Mouse (Mus musculus): Measurements from ENCODE around the gene Ppil4. TPM values are rescaled to one million over a fixed set of nuclear protein-coding genes. Genes with fewer than 3 reads are reported as not detected.
A peak's percentile ranks its signal among the peaks of the same experiment; 100 is the strongest.

Gene Ppil4
- polyA plus RNA-seq, 1 experiment from 2014 or later = 25.0 TPM

DNA sequence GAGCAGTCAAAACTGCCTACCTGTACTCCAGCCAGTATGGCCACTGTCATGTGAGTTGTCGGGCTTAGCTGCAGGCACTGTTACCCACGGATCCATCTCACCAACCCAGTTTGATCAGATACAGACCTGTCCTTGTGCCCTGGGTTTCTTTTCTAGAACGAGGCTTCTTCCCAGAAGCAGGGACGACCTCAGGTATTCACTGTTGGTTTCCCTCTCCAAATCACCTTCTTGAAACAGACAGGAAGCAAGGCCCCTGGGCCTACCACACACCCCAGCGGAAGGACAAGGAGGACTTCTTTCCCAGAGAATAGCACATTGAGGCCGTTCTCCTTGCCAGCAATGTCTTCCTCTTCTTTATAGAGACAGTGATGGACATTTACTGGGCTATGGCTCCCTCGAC is 67.8 kb downstream of the Ppil4 start:
- ChIA-PET CTCF (no interaction called here), POLR2A (no interaction called here)
- TF ChIP-seq CTCF (IDR thresholded peaks at IDR 0.05) = no peak
- ATAC-seq (no peak), DNase-seq (ENCODE audit: low read depth, low spot score) (no peak)
- in situ Hi-C loops (cut with MboI; ENCODE audit: low pct_unique_long_range_greater_than_20kb) = no loop called here
- peaks cover 3% of the 10 kb centered on the region for H3K27me3 ChIP-seq

- POLR2A ChIA-PET = no interaction called here
- TF ChIP-seq CTCF (IDR thresholded peaks at IDR 0.05) = no peak
- in situ Hi-C loops (cut with MboI; ENCODE audit: low pct_unique_long_range_greater_than_20kb) = no loop called here
- CTCF ChIA-PET = no interaction called here
- H3K27me3 ChIP-seq = peaks cover 3% of the 10 kb centered on the region
- ATAC-seq (no peak), DNase-seq (ENCODE audit: low read depth, low spot score) (no peak)
Observed at GRCm38 (mm10) chr10:7861259-7861936, 68.7 kb downstream of the Ppil4 start.

- ChIA-PET POLR2A (no interaction called here), CTCF (no interaction called here)
- H3K27me3 ChIP-seq = peaks cover 3% of the 10 kb centered on the region
- in situ Hi-C loops (cut with MboI; ENCODE audit: low pct_unique_long_range_greater_than_20kb) = no loop called here
- DNase-seq (ENCODE audit: low read depth, low spot score) = no peak
- ATAC-seq = no peak
- no peak for TF ChIP-seq CTCF (IDR thresholded peaks at IDR 0.05)
Observed at GRCm38 (mm10) chr10:7861937-7862657, 69.4 kb downstream of the Ppil4 start.

- in situ Hi-C loops (cut with MboI; ENCODE audit: low pct_unique_long_range_greater_than_20kb) = no loop called here
- ChIA-PET POLR2A (no interaction called here), CTCF (no interaction called here)
- TF ChIP-seq CTCF (IDR thresholded peaks at IDR 0.05) = no peak
- H3K27me3 ChIP-seq = peaks cover 10% of the 10 kb centered on the region
- no peak for ATAC-seq
- no peak for DNase-seq (ENCODE audit: low read depth, low spot score)
Observed at GRCm38 (mm10) chr10:7863411-7863810, 70.7 kb downstream of the Ppil4 start.

DNA sequence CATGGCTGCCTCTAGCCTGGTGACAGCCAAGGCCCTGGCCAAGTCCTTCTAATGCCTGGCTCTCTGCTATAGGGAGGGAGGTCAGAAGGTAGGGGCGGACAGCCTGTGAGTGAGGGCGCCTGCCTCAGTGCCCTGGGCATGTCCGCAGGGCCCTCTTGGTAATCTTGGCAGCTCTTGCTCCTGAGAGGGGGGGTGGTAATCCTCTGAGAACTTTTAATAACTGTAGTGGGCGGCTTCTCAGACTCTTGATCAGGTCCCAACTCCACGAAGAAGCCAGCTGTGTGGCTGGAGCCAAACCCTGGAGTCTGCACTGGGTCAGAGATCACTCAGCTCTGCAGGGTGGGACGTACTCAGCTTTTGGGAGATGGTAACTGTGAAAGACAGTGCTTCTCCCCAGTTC is 71.5 kb downstream of the Ppil4 start:
- TF ChIP-seq CTCF (IDR thresholded peaks at IDR 0.05) = no peak
- no peak for DNase-seq (ENCODE audit: low read depth, low spot score)

DNA sequence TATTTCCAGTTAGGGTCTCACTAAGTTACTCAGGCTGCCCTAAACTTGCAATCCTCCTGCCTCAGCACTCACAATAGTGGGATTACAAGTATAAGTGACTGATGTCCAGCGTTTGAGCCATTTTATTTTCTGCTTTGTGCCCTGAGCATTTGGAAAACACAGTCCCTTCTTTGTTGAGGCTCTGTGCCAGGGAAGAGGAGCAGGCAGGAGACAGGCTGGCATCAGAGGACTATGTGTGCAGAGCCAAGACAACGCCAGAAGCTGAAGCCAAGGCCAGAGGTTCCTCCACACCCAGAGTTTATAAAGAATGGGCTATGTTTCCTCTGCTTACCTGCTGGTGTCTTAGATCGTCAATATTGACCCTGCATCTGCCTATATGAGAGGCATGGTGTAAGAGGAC is 72.1 kb downstream of the Ppil4 start:
- TF ChIP-seq CTCF (IDR thresholded peaks at IDR 0.05) = no peak
- ChIA-PET CTCF (no interaction called here), POLR2A (no interaction called here)
- peaks cover 7% of the 10 kb centered on the region for H3K27me3 ChIP-seq
- DNase-seq (ENCODE audit: low read depth, low spot score) (no peak), ATAC-seq (no peak)
- in situ Hi-C loops (cut with MboI; ENCODE audit: low pct_unique_long_range_greater_than_20kb) = no loop called here

More for the DNA sequence above, 71.5 kb downstream of the Ppil4 start:
- no peak for ATAC-seq
- in situ Hi-C loops (cut with MboI; ENCODE audit: low pct_unique_long_range_greater_than_20kb) = no loop called here
- H3K27me3 ChIP-seq = peaks cover 7% of the 10 kb centered on the region
- ChIA-PET CTCF (no interaction called here), POLR2A (no interaction called here)

DNA sequence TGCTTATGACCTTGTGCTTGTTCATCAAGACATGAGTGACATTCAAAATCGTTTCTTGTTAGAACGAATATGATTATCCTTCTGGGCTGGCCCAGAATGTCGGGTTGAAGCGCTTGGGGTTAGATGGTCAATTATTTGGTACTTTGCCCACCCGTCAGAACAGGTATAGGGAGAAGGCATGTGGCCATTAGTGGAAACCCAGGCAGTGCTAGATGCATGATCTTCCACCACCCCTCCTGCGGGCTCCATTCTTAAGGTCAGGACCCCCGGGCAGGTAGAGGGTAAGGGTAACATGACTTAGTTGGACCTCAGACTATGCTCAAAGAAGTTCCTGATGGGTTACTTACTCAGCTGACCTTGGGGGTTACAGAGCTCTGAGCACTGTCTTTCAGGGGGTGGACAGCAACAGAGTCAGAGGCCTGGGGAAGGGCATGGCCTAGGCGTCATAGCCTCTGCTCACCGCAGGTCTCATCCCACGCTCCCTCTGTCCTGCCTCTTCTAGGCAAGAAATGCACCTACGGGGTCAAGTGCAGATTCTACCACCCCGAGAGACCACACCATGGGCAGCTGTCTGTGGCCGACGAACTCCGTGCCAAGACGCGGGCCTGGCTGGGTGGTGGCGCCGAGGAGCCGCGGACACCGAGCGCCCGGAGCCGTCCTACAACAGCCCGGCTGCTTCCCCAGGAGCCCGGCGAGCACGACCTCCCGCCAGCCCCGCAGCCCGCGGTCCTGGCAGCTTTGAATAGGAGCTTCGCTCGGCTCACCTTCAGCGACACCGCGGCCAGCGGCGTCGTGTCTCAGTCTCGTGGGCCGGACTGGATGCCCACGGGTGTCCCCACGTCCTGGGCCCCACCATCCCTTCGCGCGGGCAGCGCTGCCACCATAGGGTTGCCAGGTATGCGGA is 74.3 kb downstream of the Ppil4 start:
- no peak for DNase-seq (ENCODE audit: low read depth, low spot score)
- CTCF ChIA-PET = interaction anchor here (0.9 to 1.0 kb wide), 2 partner anchors 33 to 312 kb away, joined by 3 read pairs; no protein-coding TSS in a partner anchor
- in situ Hi-C loops (cut with MboI; ENCODE audit: low pct_unique_long_range_greater_than_20kb) = no loop called here
- no peak for TF ChIP-seq CTCF (IDR thresholded peaks at IDR 0.05)
- ATAC-seq = no peak
- H3K27me3 ChIP-seq = peaks cover 7% of the 10 kb centered on the region
- POLR2A ChIA-PET = no interaction called here

- CTCF ChIA-PET = interaction anchor here (1.0 kb wide), 1 partner anchor 312 kb away, joined by 3 read pairs; no protein-coding TSS in a partner anchor
- DNase-seq (ENCODE audit: low read depth, low spot score) (no peak), ATAC-seq (no peak)
Observed at GRCm38 (mm10) chr10:7867666-7868030, 75.0 kb downstream of the Ppil4 start.

DNA sequence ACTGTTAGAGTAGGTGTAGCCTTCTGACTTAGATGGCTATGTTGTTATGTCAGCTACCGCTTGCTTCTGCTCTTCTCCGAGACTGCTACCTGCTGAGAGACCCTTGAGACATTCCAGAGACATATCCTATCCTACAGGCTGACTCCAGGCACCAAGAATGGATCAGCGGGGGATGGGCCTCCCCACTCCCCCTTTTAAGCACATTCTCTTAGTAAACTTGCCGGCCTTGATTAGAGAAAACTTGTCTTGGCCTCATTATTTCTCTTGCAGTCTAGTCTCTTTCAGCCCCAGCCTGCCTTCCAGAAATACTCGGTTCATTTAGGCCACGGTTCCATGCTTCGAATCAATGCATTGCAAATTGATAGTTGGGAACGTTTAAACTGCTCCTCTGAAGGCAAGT is 77.1 kb downstream of the Ppil4 start:
- CTCF ChIA-PET = no interaction called here
- in situ Hi-C loops (cut with MboI; ENCODE audit: low pct_unique_long_range_greater_than_20kb) = no loop called here
- no peak for DNase-seq (ENCODE audit: low read depth, low spot score)
- peaks cover 7% of the 10 kb centered on the region for H3K27me3 ChIP-seq
- no peak for TF ChIP-seq CTCF (IDR thresholded peaks at IDR 0.05)
- POLR2A ChIA-PET = no interaction called here
- no peak for ATAC-seq

More at GRCm38 (mm10) chr10:7867666-7868030, 75.0 kb downstream of the Ppil4 start:
- POLR2A ChIA-PET = no interaction called here
- in situ Hi-C loops (cut with MboI; ENCODE audit: low pct_unique_long_range_greater_than_20kb) = no loop called here
- no peak for TF ChIP-seq CTCF (IDR thresholded peaks at IDR 0.05)
- H3K27me3 ChIP-seq = peaks cover 7% of the 10 kb centered on the region

DNA sequence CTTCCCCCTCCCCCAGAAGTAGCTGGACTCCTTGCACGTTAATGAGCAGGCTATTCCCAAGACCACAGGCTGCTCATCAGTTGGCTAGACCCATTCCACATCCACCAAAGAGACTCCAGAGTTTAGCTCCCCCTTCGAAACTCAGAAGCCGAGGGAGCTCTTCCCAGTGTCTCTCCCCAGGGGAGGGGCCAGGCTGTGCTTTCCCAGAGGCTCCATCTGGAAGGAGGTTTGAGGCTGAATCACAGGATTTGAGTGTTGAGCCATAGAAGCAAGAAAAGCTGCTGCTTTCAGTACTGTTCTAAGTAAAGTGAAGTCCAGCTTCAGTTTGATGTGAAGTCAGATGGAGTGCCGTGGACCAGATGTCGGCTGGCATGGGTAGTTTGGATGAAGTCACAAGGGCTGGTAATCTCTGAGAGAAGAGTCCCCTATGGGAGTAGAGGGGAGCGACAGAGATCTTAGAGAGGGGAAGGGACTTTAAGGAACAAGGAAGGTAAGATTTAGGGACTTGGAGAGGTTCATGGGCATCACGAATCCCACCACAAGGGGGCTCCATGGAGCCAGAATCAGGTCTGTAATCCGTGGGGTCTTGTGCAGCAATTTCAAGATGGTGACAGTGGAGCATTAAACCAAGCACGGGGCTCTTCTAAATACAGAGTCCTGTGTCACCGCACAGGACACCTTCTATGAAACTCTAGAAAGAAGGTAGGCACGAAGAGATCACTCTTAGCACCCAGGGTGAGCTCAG is 78.1 kb downstream of the Ppil4 start:
- ATAC-seq = peak; percentile 21
- H3K27me3 ChIP-seq = peaks cover 7% of the 10 kb centered on the region
- DNase-seq (ENCODE audit: low read depth, low spot score) = no peak
- POLR2A ChIA-PET = no interaction called here
- in situ Hi-C loops (cut with MboI; ENCODE audit: low pct_unique_long_range_greater_than_20kb) = no loop called here
- no peak for TF ChIP-seq CTCF (IDR thresholded peaks at IDR 0.05)
- CTCF ChIA-PET = interaction anchor here (1.2 kb wide), 1 partner anchor 14 kb away, joined by 3 read pairs; no protein-coding TSS in a partner anchor

Measured in Patski (cell line).